10 mouse cellular contexts compared by ENCODE assay signal in the genomic region with DNA sequence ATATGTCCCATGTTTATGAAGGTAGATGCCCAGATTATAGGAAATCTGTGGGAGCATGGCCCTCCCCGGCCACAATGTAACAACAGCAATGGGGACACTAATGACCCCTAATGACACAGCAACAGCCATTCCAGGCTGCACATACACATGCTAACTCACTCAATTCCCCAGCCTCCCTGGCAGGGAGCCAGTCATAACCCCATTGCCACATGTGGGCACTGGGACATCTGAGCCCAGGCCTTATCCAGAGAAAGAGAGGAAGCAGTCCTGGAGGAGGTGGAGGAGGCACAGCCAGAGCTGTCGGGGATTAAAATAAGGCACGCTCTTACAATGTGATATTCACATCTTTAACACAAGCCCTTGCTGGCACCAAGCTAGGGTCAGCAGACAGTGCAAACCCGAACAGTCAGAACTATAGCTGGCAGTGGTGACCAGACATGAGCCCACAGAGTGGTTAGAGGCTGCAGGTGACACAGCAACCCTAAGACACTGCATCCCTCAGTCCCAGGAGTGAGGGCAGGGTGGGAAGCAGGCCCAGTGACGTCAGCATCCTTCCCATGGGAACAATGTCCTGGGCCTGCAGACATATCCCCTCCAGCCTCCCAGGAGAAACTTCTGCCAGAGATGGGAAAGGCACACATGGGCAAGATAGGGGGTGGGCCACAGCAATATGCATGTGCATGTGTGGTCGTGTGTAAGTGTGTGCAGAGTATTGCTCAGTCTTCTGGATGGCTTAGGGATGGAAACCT. TPM values are rescaled to one million over a fixed set of nuclear protein-coding genes. Genes with fewer than 3 reads are reported as not detected.
DNase-seq lines count a peak whose midpoint lies in the region; ATAC-seq and TF ChIP-seq lines count a peak whose summit lies in the region.
"Had no signal": no experiment of that assay in that cellular context is flagged by ENCODE, and none has a peak within 500 bp of the region (broad histone marks: within the 10 kb centered on the region; RNA-seq: fewer than 3 reads in every experiment).

No protein-coding gene starts in this region.

- WGBS in hindbrain, embryonic 12.5 days, result 65% methylated on average over 6 of the region's 6 CpGs
- 72% methylated on average over 6 of the region's 6 CpGs for WGBS in hindbrain, embryonic 11.5 days
- WGBS in heart, embryonic 13.5 days, result 40% methylated on average over 6 of the region's 6 CpGs
- WGBS in lung, embryonic 14.5 days, result 59% methylated on average over 6 of the region's 6 CpGs

- no peak for DNase-seq in hindbrain, embryonic 11.5 days (ENCODE audit: low spot score)
- peak; percentile 58 to 59 for DNase-seq in adrenal gland, adult 18-20 months (ENCODE audit: low spot score in 2 of 2)
- peak; percentile 44 for DNase-seq in lung, embryonic 14.5 days
- DNase-seq in frontal cortex, adult 2 months (ENCODE audit: extremely low spot score in 1 of 2, low spot score in 1 of 2), result no peak
- no peak for DNase-seq in testis, postnatal 14 days (ENCODE audit: low spot score)

- no peaks in the 10 kb centered on the region for H3K36me3 ChIP-seq in hindbrain, embryonic 12.5 days
- H3K36me3 ChIP-seq in hindbrain, embryonic 11.5 days (ENCODE audit: control insufficient read depth, insufficient read depth, low read length), result no peaks in the 10 kb centered on the region
- no peaks in the 10 kb centered on the region for H3K36me3 ChIP-seq in heart, embryonic 13.5 days
- H3K36me3 ChIP-seq in lung, embryonic 14.5 days (ENCODE audit: insufficient read depth), result peaks cover 4% of the 10 kb centered on the region; the same call in 1 of the 2 replicates
- H3K36me3 ChIP-seq: stomach, embryonic 15.5 days had no signal

- no peak for TF ChIP-seq CTCF in lung, embryonic 14.5 days (IDR thresholded peaks at IDR 0.05; ENCODE audit: low read depth)

- no peaks in the 10 kb centered on the region for H3K9me3 ChIP-seq in hindbrain, embryonic 12.5 days (replicated peaks)
- H3K9me3 ChIP-seq in hindbrain, embryonic 11.5 days (ENCODE audit: control insufficient read depth, low read length), result no peaks in the 10 kb centered on the region
- no peaks in the 10 kb centered on the region for H3K9me3 ChIP-seq in heart, embryonic 13.5 days
- H3K9me3 ChIP-seq in lung, embryonic 14.5 days (ENCODE audit: low read depth, low read length), result no peaks in the 10 kb centered on the region
- H3K9me3 ChIP-seq: stomach, embryonic 15.5 days had no signal

- peaks cover 38% of the 10 kb centered on the region for H3K4me1 ChIP-seq in hindbrain, embryonic 12.5 days
- H3K4me1 ChIP-seq in hindbrain, embryonic 11.5 days (replicated peaks; ENCODE audit: control insufficient read depth, insufficient read depth, low read length), result peaks cover 9% of the 10 kb centered on the region
- peaks cover 93% of the 10 kb centered on the region for H3K4me1 ChIP-seq in heart, embryonic 13.5 days
- peaks cover 40% of the 10 kb centered on the region for H3K4me1 ChIP-seq in lung, embryonic 14.5 days (ENCODE audit: insufficient read depth)

- H3K4me2 ChIP-seq in hindbrain, embryonic 12.5 days (replicated peaks), result no peak overlapping the region
- no peak overlapping the region for H3K4me2 ChIP-seq in hindbrain, embryonic 11.5 days (replicated peaks; ENCODE audit: low read depth, low read length)
- H3K4me2 ChIP-seq in heart, embryonic 13.5 days, result peak overlapping the region; percentile 33; the same call in 1 of the 2 replicates
- H3K4me2 ChIP-seq in lung, embryonic 14.5 days, result no peak overlapping the region
- H3K4me2 ChIP-seq: stomach, embryonic 15.5 days had no signal

- H3K4me3 ChIP-seq in hindbrain, embryonic 12.5 days, result no peak overlapping the region
- no peak overlapping the region for H3K4me3 ChIP-seq in hindbrain, embryonic 11.5 days (ENCODE audit: low read depth, low read length)
- H3K4me3 ChIP-seq in heart, embryonic 13.5 days, result no peak overlapping the region
- H3K4me3 ChIP-seq in lung, embryonic 14.5 days (ENCODE audit: low read depth, low read length), result no peak overlapping the region
- H3K4me3 ChIP-seq: stomach, embryonic 15.5 days had no signal

- no peak for ATAC-seq in hindbrain, embryonic 12.5 days (ENCODE audit: low FRiP score)
- no peak for ATAC-seq in hindbrain, embryonic 11.5 days (ENCODE audit: low FRiP score)
- ATAC-seq in heart, embryonic 13.5 days (ENCODE audit: extremely low read depth, insufficient number of reproducible peaks, low FRiP score, low TSS enrichment), result no peak
- no peak for ATAC-seq in lung, embryonic 14.5 days (ENCODE audit: insufficient read depth)
- ATAC-seq in inflammation-experienced regulatory T-cells, adult 6 months, result no peak

- H3K27ac ChIP-seq in hindbrain, embryonic 12.5 days, result no peak overlapping the region; the same call in 1 of the 2 replicates
- no peak overlapping the region for H3K27ac ChIP-seq in hindbrain, embryonic 11.5 days (ENCODE audit: low read depth, low read length)
- peak overlapping the region; percentile 73 for H3K27ac ChIP-seq in heart, embryonic 13.5 days (replicated peaks)
- H3K27ac ChIP-seq in lung, embryonic 14.5 days (ENCODE audit: low read depth), result peak overlapping the region; percentile 71; the same call in 1 of the 2 replicates
- H3K27ac ChIP-seq: liver, embryonic 14.5 days had no signal

- H3K9ac ChIP-seq in hindbrain, embryonic 12.5 days, result peak overlapping the region; percentile 23; the same call in 1 of the 2 replicates
- no peak overlapping the region for H3K9ac ChIP-seq in hindbrain, embryonic 11.5 days (ENCODE audit: low read depth, low read length)
- H3K9ac ChIP-seq in heart, embryonic 13.5 days, result peak overlapping the region; percentile 67
- H3K9ac ChIP-seq in lung, embryonic 14.5 days, result no peak overlapping the region
- H3K9ac ChIP-seq: liver, embryonic 14.5 days; stomach, embryonic 15.5 days had no signal

- H3K27me3 ChIP-seq in hindbrain, embryonic 12.5 days, result no peaks in the 10 kb centered on the region
- H3K27me3 ChIP-seq in hindbrain, embryonic 11.5 days (ENCODE audit: control insufficient read depth, insufficient read depth, low read length), result no peaks in the 10 kb centered on the region
- H3K27me3 ChIP-seq in heart, embryonic 13.5 days (replicated peaks), result no peaks in the 10 kb centered on the region
- no peaks in the 10 kb centered on the region for H3K27me3 ChIP-seq in lung, embryonic 14.5 days (ENCODE audit: insufficient read depth, low read length)
- H3K27me3 ChIP-seq: stomach, embryonic 15.5 days had no signal

RNA-seq across cellular contexts. Expression of gene Samd4b, which starts 11.1 kb away (rescaled TPM):
- 35.6 and 38.6 TPM in 2 replicates for polyA plus RNA-seq in hindbrain, embryonic 12.5 days (2016; fragmentation: Nextera tagmentation; extraction: Ambion mirVana)
- 25.3 and 27.4 TPM in 2 replicates for polyA plus RNA-seq in hindbrain, embryonic 11.5 days (2014; fragmentation: Nextera tagmentation; extraction: Ambion mirVana)
- total RNA-seq in adrenal gland, adult 18-20 months (2021), result 10 to 100 TPM; 67.9 to 72.7 TPM
- 18.7 and 23.3 TPM in 2 replicates for polyA plus RNA-seq in heart, embryonic 13.5 days (2015; fragmentation: Nextera tagmentation; extraction: Ambion mirVana)
- 27.9 and 34.0 TPM in 2 replicates for polyA plus RNA-seq in lung, embryonic 14.5 days (2014; fragmentation: Nextera tagmentation; extraction: Ambion mirVana)
- 62.4 and 66.9 TPM in 2 replicates for polyA plus RNA-seq in frontal cortex, adult 2 months (2012; rRNA removed)
- polyA plus RNA-seq in inflammation-experienced regulatory T-cells, adult 6 months (2017; shearing (Covaris generic)), result 1 to 10 TPM; 6.4 to 9.8 (median 8.2) TPM

RNA-seq across cellular contexts. Expression of gene Pak4, which starts 11.1 kb away (rescaled TPM):
- 31.8 and 34.3 TPM in 2 replicates for polyA plus RNA-seq in hindbrain, embryonic 12.5 days (2016; fragmentation: Nextera tagmentation; extraction: Ambion mirVana)
- polyA plus RNA-seq in hindbrain, embryonic 11.5 days (2014; fragmentation: Nextera tagmentation; extraction: Ambion mirVana), result 30.5 and 32.6 TPM in 2 replicates
- total RNA-seq in adrenal gland, adult 18-20 months (2021), result 10 to 100 TPM; 21.4 to 25.2 TPM
- 27.9 and 30.5 TPM in 2 replicates for polyA plus RNA-seq in heart, embryonic 13.5 days (2015; fragmentation: Nextera tagmentation; extraction: Ambion mirVana)
- 46.2 and 52.5 TPM in 2 replicates for polyA plus RNA-seq in lung, embryonic 14.5 days (2014; fragmentation: Nextera tagmentation; extraction: Ambion mirVana)
- polyA plus RNA-seq in frontal cortex, adult 2 months (2012; rRNA removed), result 8.7 and 8.8 TPM in 2 replicates
- 1 to 10 TPM; 2.1 to 3.7 (median 2.6) TPM for polyA plus RNA-seq in inflammation-experienced regulatory T-cells, adult 6 months (2017; shearing (Covaris generic))

RNA-seq across cellular contexts. Expression of gene Nccrp1, which starts 39.8 kb away (rescaled TPM):
- not detected in 2 replicates for polyA plus RNA-seq in hindbrain, embryonic 12.5 days (2016; fragmentation: Nextera tagmentation; extraction: Ambion mirVana)
- polyA plus RNA-seq in hindbrain, embryonic 11.5 days (2014; fragmentation: Nextera tagmentation; extraction: Ambion mirVana), result not detected in 2 replicates
- total RNA-seq in adrenal gland, adult 18-20 months (2021), result not detected
- not detected in 2 replicates for polyA plus RNA-seq in heart, embryonic 13.5 days (2015; fragmentation: Nextera tagmentation; extraction: Ambion mirVana)
- polyA plus RNA-seq in lung, embryonic 14.5 days (2014; fragmentation: Nextera tagmentation; extraction: Ambion mirVana), result not detected in 2 replicates
- 1.1 and 2.1 TPM in 2 replicates for polyA plus RNA-seq in frontal cortex, adult 2 months (2012; rRNA removed)
- polyA plus RNA-seq in inflammation-experienced regulatory T-cells, adult 6 months (2017; shearing (Covaris generic)), result 1 to 10 TPM in 1 of 3 experiments, not detected in 2; 1.4 TPM
- polyA plus RNA-seq: liver, embryonic 14.5 days had no signal

RNA-seq across cellular contexts. Expression of gene Acp7, which starts 44.3 kb away (rescaled TPM):
- 0.12 TPM in 1 of 2 replicates, not detected in the other for polyA plus RNA-seq in hindbrain, embryonic 12.5 days (2016; fragmentation: Nextera tagmentation; extraction: Ambion mirVana)
- polyA plus RNA-seq in hindbrain, embryonic 11.5 days (2014; fragmentation: Nextera tagmentation; extraction: Ambion mirVana), result not detected in 2 replicates
- total RNA-seq in adrenal gland, adult 18-20 months (2021), result not detected
- not detected in 2 replicates for polyA plus RNA-seq in heart, embryonic 13.5 days (2015; fragmentation: Nextera tagmentation; extraction: Ambion mirVana)
- not detected in 2 replicates for polyA plus RNA-seq in lung, embryonic 14.5 days (2014; fragmentation: Nextera tagmentation; extraction: Ambion mirVana)
- 1.2 and 3.9 TPM in 2 replicates for polyA plus RNA-seq in frontal cortex, adult 2 months (2012; rRNA removed)
- polyA plus RNA-seq in inflammation-experienced regulatory T-cells, adult 6 months (2017; shearing (Covaris generic)), result not detected
- polyA plus RNA-seq: liver, embryonic 14.5 days had no signal

RNA-seq across cellular contexts. Expression of gene Sycn, which starts 46.2 kb away (rescaled TPM):
- polyA plus RNA-seq in hindbrain, embryonic 12.5 days (2016; fragmentation: Nextera tagmentation; extraction: Ambion mirVana), result not detected in 2 replicates
- not detected in 2 replicates for polyA plus RNA-seq in hindbrain, embryonic 11.5 days (2014; fragmentation: Nextera tagmentation; extraction: Ambion mirVana)
- total RNA-seq in adrenal gland, adult 18-20 months (2021), result not detected
- polyA plus RNA-seq in heart, embryonic 13.5 days (2015; fragmentation: Nextera tagmentation; extraction: Ambion mirVana), result not detected in 2 replicates
- polyA plus RNA-seq in lung, embryonic 14.5 days (2014; fragmentation: Nextera tagmentation; extraction: Ambion mirVana), result not detected in 2 replicates
- polyA plus RNA-seq in frontal cortex, adult 2 months (2012; rRNA removed), result 0.40 TPM in 1 of 2 replicates, not detected in the other
- polyA plus RNA-seq in inflammation-experienced regulatory T-cells, adult 6 months (2017; shearing (Covaris generic)), result not detected
- polyA plus RNA-seq: liver, embryonic 14.5 days had no signal

Comparison
In these comparisons a context has a peak if more than half of its experiments do, and no peak if none do; other contexts are left out.
1. H3K9ac ChIP-seq: peak in hindbrain, embryonic 12.5 days (single experiment) and heart, embryonic 13.5 days (single experiment); none in hindbrain, embryonic 11.5 days (single experiment) and lung, embryonic 14.5 days (single experiment).
2. H3K27ac ChIP-seq: peak in heart, embryonic 13.5 days (single experiment) and lung, embryonic 14.5 days (single experiment); none in hindbrain, embryonic 12.5 days (single experiment) and hindbrain, embryonic 11.5 days (single experiment).
3. DNase-seq: peak in adrenal gland, adult 18-20 months (2 of 2) and lung, embryonic 14.5 days (single experiment); none in hindbrain, embryonic 11.5 days (single experiment), frontal cortex, adult 2 months (0 of 2) and testis, postnatal 14 days (single experiment).